Mouse (Mus musculus): ENCODE data around the gene Slc35c1. TPM values are rescaled to one million over a fixed set of nuclear protein-coding genes. Genes with fewer than 3 reads are reported as not detected.

The Slc35c1 gene
- polyA plus RNA-seq, 1 experiment from 2014 or later = 8.7 TPM

DNA sequence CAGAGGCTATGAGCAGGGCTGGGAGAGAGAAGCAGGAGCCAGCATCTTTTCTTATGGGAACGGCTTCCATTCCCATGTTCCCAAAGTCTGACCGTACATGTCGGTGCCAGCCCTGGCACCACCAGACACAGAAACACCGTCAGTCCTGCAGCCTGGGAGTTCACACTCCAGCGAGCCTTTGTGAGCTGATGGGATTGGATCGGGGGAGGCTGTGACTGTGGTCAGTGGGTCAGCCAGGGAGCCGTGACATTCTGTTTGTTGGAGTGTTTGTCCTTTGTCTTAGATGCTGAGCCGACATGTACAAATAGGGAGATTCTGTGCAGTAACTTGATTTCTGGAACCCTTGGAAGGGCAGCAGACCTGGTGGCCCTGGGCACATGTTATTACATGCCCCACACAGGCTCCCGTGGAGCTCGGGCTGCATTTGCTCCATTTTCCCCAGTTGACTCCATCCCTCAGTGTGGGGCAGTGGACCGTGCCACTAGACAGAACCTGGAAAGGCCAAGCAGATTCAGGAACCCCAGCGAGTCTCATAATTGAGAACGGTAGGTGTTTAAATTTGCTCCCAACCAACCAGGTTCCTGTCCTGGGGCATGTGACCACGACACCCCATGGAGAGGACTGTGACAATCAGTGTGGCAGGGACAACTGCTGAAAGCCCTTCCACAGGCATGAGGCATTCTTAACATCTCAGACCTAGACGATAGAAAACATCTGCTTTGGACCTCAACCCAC is 33.5 kb upstream of the Slc35c1 start:
- 0 out of 2 replicates have a peak, but pooled peaks cover 5% of the 10 kb centered on the region for H3K4me1 ChIP-seq (replicated peaks; ENCODE audit: control insufficient read depth, insufficient read depth, low read length)
- 58% methylated on average over 15 of the region's 15 CpGs for WGBS
- H3K4me2 ChIP-seq (replicated peaks; ENCODE audit: low read depth, low read length) = no peak overlapping the region
- no peak overlapping the region for H3K4me3 ChIP-seq (ENCODE audit: low read depth, low read length)
- no peaks in the 10 kb centered on the region for H3K9me3 ChIP-seq (ENCODE audit: control insufficient read depth, low read length)
- H3K27ac ChIP-seq (ENCODE audit: low read depth, low read length) = no peak overlapping the region
- no peak overlapping the region for H3K9ac ChIP-seq (ENCODE audit: low read depth, low read length)
- H3K36me3 ChIP-seq (ENCODE audit: control insufficient read depth, insufficient read depth, low read length) = no peaks in the 10 kb centered on the region
- ATAC-seq (ENCODE audit: low FRiP score) = no peak
- H3K27me3 ChIP-seq (ENCODE audit: control insufficient read depth, insufficient read depth, low read length) = no peaks in the 10 kb centered on the region
- DNase-seq (ENCODE audit: low spot score) = no peak

DNA sequence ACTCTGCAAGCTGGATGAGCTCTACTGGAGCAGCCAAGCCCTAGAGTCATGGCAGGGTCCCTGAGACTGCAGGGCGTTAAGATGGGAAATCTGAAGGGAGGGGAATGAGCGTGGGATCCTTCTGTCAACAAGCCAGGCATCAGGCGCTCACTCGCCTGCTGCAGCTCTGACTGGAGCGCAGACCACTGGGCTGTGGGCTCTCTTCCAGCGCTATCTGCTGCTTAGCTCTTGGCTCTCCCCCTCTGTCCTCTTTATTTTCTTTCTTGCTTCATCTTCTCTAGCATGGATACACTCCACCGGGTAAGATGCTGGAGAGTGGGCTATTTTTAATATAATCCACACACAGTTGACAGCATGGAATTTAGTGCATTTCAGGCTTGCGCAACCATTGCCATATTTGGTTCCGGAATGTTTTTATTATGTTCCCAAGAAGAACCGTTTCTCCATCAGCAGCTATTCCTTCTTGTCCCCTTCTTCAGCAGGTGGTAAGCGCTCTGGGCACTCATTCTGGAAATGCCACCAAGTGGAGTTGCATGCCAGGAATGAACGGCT is 31.7 kb upstream of the Slc35c1 start:
- no peak overlapping the region for H3K4me3 ChIP-seq (ENCODE audit: low read depth, low read length)
- H3K9ac ChIP-seq (ENCODE audit: low read depth, low read length) = no peak overlapping the region
- no peaks in the 10 kb centered on the region for H3K27me3 ChIP-seq (ENCODE audit: control insufficient read depth, insufficient read depth, low read length)
- DNase-seq (ENCODE audit: low spot score) (no peak), ATAC-seq (ENCODE audit: low FRiP score) (no peak)
- WGBS = 70% methylated on average over 12 of the region's 12 CpGs
- no peaks in the 10 kb centered on the region for H3K36me3 ChIP-seq (ENCODE audit: control insufficient read depth, insufficient read depth, low read length)
- H3K9me3 ChIP-seq (ENCODE audit: control insufficient read depth, low read length) = no peaks in the 10 kb centered on the region
- H3K4me2 ChIP-seq (replicated peaks; ENCODE audit: low read depth, low read length) = no peak overlapping the region
- H3K27ac ChIP-seq (ENCODE audit: low read depth, low read length) = no peak overlapping the region
- 0 out of 2 replicates have a peak, but pooled peaks cover 2% of the 10 kb centered on the region for H3K4me1 ChIP-seq (replicated peaks; ENCODE audit: control insufficient read depth, insufficient read depth, low read length)

DNA sequence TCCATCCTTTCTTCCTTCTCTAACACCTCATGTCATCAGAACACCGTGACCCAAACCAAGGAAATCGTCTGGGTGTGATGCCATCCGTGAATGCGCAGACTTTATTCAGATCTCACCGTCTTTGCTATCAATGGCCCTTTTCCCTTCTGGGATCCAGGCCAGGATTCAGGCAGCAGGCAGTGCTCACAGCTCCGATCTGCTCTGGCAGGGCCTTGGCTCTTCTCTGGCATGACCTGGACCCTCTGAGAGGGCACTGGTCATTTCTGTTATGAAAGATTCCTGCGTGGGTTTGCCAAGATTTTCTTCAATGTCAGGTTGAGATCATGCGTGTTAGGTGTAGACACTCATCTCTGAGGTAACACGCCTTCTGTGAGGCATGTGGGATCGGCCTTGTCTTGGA is 30.2 kb upstream of the Slc35c1 start:
- 90% methylated on average over 10 of the region's 10 CpGs for WGBS
- no peaks in the 10 kb centered on the region for H3K36me3 ChIP-seq (ENCODE audit: control insufficient read depth, insufficient read depth, low read length)
- H3K4me1 ChIP-seq (replicated peaks; ENCODE audit: control insufficient read depth, insufficient read depth, low read length) = no peaks in the 10 kb centered on the region
- no peak overlapping the region for H3K27ac ChIP-seq (ENCODE audit: low read depth, low read length)
- DNase-seq (ENCODE audit: low spot score) (no peak), ATAC-seq (ENCODE audit: low FRiP score) (no peak)
- H3K9me3 ChIP-seq (ENCODE audit: control insufficient read depth, low read length) = no peaks in the 10 kb centered on the region
- no peak overlapping the region for H3K9ac ChIP-seq (ENCODE audit: low read depth, low read length)
- H3K4me3 ChIP-seq (ENCODE audit: low read depth, low read length) = no peak overlapping the region
- peaks cover 4% of the 10 kb centered on the region; the same call in 1 of the 2 replicates for H3K27me3 ChIP-seq (ENCODE audit: control insufficient read depth, insufficient read depth, low read length)
- no peak overlapping the region for H3K4me2 ChIP-seq (replicated peaks; ENCODE audit: low read depth, low read length)

DNA sequence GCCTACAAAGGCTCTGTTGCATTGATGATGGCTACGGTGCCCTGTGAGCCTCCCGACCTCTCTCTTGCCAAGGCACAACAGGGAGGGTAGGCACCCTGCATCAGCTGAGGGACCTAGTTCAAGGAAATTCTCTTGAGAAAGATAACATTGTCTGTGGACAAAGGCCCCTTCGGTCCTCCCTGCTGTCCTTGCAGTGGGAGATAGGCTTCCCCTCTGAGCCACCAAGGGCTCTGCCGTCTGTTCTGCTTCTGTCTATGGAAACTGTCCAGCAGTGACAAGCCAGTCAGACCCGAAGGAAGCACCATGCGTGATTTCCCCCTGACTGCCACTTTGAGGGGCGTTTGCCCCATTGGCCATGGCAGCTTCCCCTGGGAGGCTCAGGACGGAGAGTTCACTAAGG is 27.5 kb upstream of the Slc35c1 start:
- H3K27ac ChIP-seq (ENCODE audit: low read depth, low read length) = no peak overlapping the region
- DNase-seq (ENCODE audit: low spot score) (no peak), ATAC-seq (ENCODE audit: low FRiP score) (no peak)
- H3K27me3 ChIP-seq (ENCODE audit: control insufficient read depth, insufficient read depth, low read length) = peaks cover 23% of the 10 kb centered on the region
- no peaks in the 10 kb centered on the region for H3K36me3 ChIP-seq (ENCODE audit: control insufficient read depth, insufficient read depth, low read length)
- no peaks in the 10 kb centered on the region for H3K4me1 ChIP-seq (replicated peaks; ENCODE audit: control insufficient read depth, insufficient read depth, low read length)
- no peaks in the 10 kb centered on the region for H3K9me3 ChIP-seq (ENCODE audit: control insufficient read depth, low read length)
- WGBS = 78% methylated on average over 8 of the region's 8 CpGs
- H3K4me3 ChIP-seq (ENCODE audit: low read depth, low read length) = no peak overlapping the region
- H3K4me2 ChIP-seq (replicated peaks; ENCODE audit: low read depth, low read length) = no peak overlapping the region
- no peak overlapping the region for H3K9ac ChIP-seq (ENCODE audit: low read depth, low read length)

DNA sequence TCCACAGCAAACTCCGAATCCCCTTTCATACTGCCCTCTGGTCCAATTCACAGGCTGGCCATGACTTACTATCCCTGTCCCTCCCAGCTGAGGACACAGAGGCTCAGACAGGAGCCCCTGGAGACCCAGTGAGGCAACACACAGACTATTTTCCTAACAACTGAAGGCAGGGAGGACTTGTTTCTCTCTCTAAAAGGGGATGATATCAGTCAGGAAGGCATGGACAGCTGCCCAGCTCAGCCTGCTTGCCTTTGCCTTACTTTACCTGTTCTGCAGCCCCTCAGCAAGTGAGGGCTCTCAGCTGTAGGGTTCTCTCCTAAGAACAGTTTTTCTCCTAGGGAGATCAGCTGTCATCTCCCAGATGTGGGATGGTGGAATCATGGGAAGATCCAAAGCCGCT is 26.6 kb upstream of the Slc35c1 start:
- Histone ChIP-seq H3K4me3 (ENCODE audit: low read depth, low read length) (no peak overlapping the region), H3K36me3 (ENCODE audit: control insufficient read depth, insufficient read depth, low read length) (no peaks in the 10 kb centered on the region), H3K4me1 (replicated peaks; ENCODE audit: control insufficient read depth, insufficient read depth, low read length) (no peaks in the 10 kb centered on the region), H3K9me3 (ENCODE audit: control insufficient read depth, low read length) (no peaks in the 10 kb centered on the region), H3K27me3 (ENCODE audit: control insufficient read depth, insufficient read depth, low read length) (peaks cover 23% of the 10 kb centered on the region), H3K9ac (ENCODE audit: low read depth, low read length) (no peak overlapping the region), H3K4me2 (replicated peaks; ENCODE audit: low read depth, low read length) (no peak overlapping the region), H3K27ac (ENCODE audit: low read depth, low read length) (no peak overlapping the region)
- no peak for DNase-seq (ENCODE audit: low spot score)
- 56% methylated on average over 2 of the region's 2 CpGs for WGBS
- ATAC-seq (ENCODE audit: low FRiP score) = no peak

DNA sequence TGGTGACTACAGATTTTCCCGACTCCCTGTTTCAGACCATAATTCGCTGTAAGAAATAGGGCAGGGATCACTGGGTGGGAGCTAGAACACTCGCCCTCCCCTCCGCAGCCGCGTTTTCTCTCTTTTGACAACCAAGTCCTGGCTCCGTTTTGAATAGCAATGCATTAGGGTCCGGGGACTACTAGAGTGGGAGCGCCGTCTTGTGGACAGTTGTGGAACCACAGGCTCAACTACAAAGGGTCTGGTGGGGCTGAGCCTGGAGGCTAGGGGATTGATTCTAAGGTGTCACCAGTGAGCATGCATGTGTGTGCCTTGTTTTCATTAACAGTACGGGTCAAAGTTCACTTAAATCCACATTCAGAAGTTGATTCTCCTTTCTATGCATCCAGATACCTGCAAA is 26.1 kb upstream of the Slc35c1 start:
- Histone ChIP-seq H3K4me1 (replicated peaks; ENCODE audit: control insufficient read depth, insufficient read depth, low read length) (no peaks in the 10 kb centered on the region), H3K4me3 (ENCODE audit: low read depth, low read length) (no peak overlapping the region), H3K27me3 (ENCODE audit: control insufficient read depth, insufficient read depth, low read length) (peaks cover 23% of the 10 kb centered on the region), H3K4me2 (replicated peaks; ENCODE audit: low read depth, low read length) (peak overlapping the region; percentile 25; the same call in 1 of the 2 replicates), H3K27ac (ENCODE audit: low read depth, low read length) (no peak overlapping the region), H3K9me3 (ENCODE audit: control insufficient read depth, low read length) (no peaks in the 10 kb centered on the region), H3K9ac (ENCODE audit: low read depth, low read length) (no peak overlapping the region), H3K36me3 (ENCODE audit: control insufficient read depth, insufficient read depth, low read length) (no peaks in the 10 kb centered on the region)
- peak; percentile 94 for DNase-seq (ENCODE audit: low spot score)
- under 1% methylated on average over 11 of the region's 11 CpGs for WGBS
- ATAC-seq (ENCODE audit: low FRiP score) = peak; percentile 65

DNA sequence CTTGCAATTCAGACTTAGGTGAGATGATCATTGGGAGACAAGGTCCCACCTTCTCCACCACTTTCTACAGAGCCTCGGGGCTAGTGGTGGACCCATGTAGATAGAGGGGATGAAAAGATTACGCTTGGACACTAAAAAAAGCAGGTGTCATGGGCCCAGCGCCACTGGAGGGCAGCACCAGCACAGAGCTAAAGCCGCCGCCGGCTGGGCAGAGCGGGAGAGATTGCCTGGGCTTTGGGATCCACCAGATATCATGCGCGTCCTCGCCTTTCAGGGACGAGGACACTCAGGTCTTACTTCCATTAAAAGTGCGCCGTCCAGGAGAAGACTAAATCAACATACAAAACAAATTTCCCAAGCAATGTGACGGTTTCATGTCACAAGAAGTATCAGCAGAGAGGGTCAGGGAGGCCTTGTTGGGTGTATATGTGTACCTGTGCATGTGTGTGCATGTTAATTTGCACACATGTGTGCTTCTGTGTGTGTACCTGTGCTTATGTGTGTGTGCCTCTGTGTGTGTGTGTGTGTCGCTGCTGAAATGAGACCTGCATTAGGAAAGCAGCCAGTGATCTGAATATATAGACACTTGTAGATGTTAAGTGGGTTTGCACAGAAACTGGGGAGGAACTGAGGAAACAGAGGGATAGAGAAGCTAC is 25.4 kb upstream of the Slc35c1 start:
- no peak overlapping the region for H3K4me3 ChIP-seq (ENCODE audit: low read depth, low read length)
- no peaks in the 10 kb centered on the region for H3K9me3 ChIP-seq (ENCODE audit: control insufficient read depth, low read length)
- peaks cover 23% of the 10 kb centered on the region for H3K27me3 ChIP-seq (ENCODE audit: control insufficient read depth, insufficient read depth, low read length)
- peak; percentile 43; the same call in 1 of the 2 replicates for ATAC-seq (ENCODE audit: low FRiP score)
- no peaks in the 10 kb centered on the region for H3K36me3 ChIP-seq (ENCODE audit: control insufficient read depth, insufficient read depth, low read length)
- H3K4me1 ChIP-seq (replicated peaks; ENCODE audit: control insufficient read depth, insufficient read depth, low read length) = no peaks in the 10 kb centered on the region
- H3K9ac ChIP-seq (ENCODE audit: low read depth, low read length) = no peak overlapping the region
- 7% methylated on average over 15 of the region's 15 CpGs for WGBS
- peak; percentile 85 for DNase-seq (ENCODE audit: low spot score)
- no peak overlapping the region for H3K4me2 ChIP-seq (replicated peaks; ENCODE audit: low read depth, low read length)
- H3K27ac ChIP-seq (ENCODE audit: low read depth, low read length) = no peak overlapping the region

DNA sequence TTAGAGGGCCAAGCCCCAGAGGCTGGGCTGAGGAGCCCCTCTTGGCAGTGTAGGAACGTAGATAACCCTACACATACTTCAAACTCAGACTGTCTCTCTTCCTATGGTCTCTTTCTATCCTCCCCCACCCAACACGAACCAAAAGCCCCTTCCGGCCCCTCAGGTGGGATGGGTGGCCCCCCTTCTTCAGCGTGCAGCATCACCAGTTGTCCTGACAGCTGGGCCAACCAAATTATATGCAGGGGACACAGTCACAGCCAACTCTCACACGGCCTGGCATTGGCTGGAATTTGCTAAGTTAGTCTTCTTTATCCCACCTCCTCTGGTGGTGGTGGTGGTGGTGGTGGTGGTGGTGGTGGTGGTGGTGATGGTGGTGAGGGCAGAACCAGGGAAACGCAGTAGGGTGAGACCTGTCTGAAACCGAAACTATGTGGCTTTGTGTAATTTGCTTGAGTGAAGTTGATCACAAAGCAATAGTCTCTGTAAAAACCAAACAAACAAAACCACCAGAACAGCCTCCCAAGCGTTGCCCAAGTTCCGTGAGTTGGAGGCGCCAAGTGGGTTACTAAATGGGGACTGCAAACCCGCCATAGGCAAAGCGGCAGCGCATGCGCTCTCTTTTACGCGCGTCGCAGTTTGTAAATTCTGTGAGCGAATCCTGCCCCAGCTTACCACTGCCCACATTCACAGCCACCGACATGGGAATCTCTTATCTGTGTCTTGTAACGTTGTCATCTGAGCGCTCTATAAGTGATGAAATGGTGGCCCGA is 24.1 kb upstream of the Slc35c1 start:
- H3K4me1 ChIP-seq (replicated peaks; ENCODE audit: control insufficient read depth, insufficient read depth, low read length) = no peaks in the 10 kb centered on the region
- 33% methylated on average over 23 of the region's 23 CpGs for WGBS
- no peaks in the 10 kb centered on the region for H3K36me3 ChIP-seq (ENCODE audit: control insufficient read depth, insufficient read depth, low read length)
- no peaks in the 10 kb centered on the region for H3K9me3 ChIP-seq (ENCODE audit: control insufficient read depth, low read length)
- ATAC-seq (ENCODE audit: low FRiP score) (no peak), DNase-seq (ENCODE audit: low spot score) (peak; percentile 32)
- no peak overlapping the region for H3K9ac ChIP-seq (ENCODE audit: low read depth, low read length)
- H3K4me3 ChIP-seq (ENCODE audit: low read depth, low read length) = no peak overlapping the region
- peaks cover 23% of the 10 kb centered on the region for H3K27me3 ChIP-seq (ENCODE audit: control insufficient read depth, insufficient read depth, low read length)
- no peak overlapping the region; the same call in 1 of the 2 replicates for H3K4me2 ChIP-seq (replicated peaks; ENCODE audit: low read depth, low read length)
- H3K27ac ChIP-seq (ENCODE audit: low read depth, low read length) = no peak overlapping the region
